Mouse (Mus musculus) midbrain, embryonic 13.5 days (tissue): ENCODE results near the gene Arid5a. TPM values are rescaled to one million over a fixed set of nuclear protein-coding genes. Genes with fewer than 3 reads are reported as not detected.

Experiments used
- ATAC-seq: fragments of 200-750 bp; cut with Nextera tagmentation; 2 replicates; pipeline ENCODE4 v1.8.0; 2017; ENCODE audit warnings: mild to moderate bottlenecking, moderate TSS enrichment, moderate library complexity
- H3K27ac ChIP-seq: fragments of 300-500 bp; sonication (generic); 2 replicates; pipeline ENCODE4 v1.5.1; 2015; ENCODE audit warnings: inconsistent platforms, mild to moderate bottlenecking, moderate library complexity
- H3K27me3 ChIP-seq: fragments of 300-500 bp; sonication (generic); 2 replicates; pipeline ENCODE4 v1.6.1; 2015; ENCODE audit warnings: mild to moderate bottlenecking, inconsistent platforms
- H3K36me3 ChIP-seq: fragments of 300-500 bp; sonication (generic); 2 replicates; pipeline ENCODE4 v1.6.1; 2015; ENCODE audit warnings: mild to moderate bottlenecking, inconsistent platforms
- H3K4me1 ChIP-seq: fragments of 300-500 bp; sonication (generic); replicated peaks from 2 replicates; pipeline ENCODE4 v1.6.1; 2015; ENCODE audit warnings: inconsistent platforms
- H3K4me2 ChIP-seq: fragments of 300-500 bp; sonication (generic); replicated peaks from 2 replicates; pipeline ENCODE4 v1.6.1; 2015; ENCODE audit warnings: moderate library complexity, mild to moderate bottlenecking, inconsistent platforms
- H3K4me3 ChIP-seq: fragments of 300-500 bp; sonication (generic); replicated peaks from 2 replicates; pipeline ENCODE4 v1.5.1; 2015; ENCODE audit warnings: mild to moderate bottlenecking, inconsistent platforms
- H3K9ac ChIP-seq: fragments of 300-500 bp; sonication (generic); replicated peaks from 2 replicates; pipeline ENCODE4 v1.6.1; 2015; ENCODE audit warnings: mild to moderate bottlenecking, inconsistent platforms
- H3K9me3 ChIP-seq: fragments of 300-500 bp; sonication (generic); 2 replicates; pipeline ENCODE4 v1.6.1; 2016; ENCODE audit warnings: mild to moderate bottlenecking, inconsistent platforms
- WGBS: fragments of 180-500 bp; shearing (Covaris S2); methylation state at CpG from one replicate; pipeline ENCODE4 v1.1.7; 2015; 5-methylcytosine and 5-hydroxymethylcytosine counted together
- polyA plus RNA-seq: library from polyadenylated mRNA; unstranded; fragments of >200 nt; fragmentation: Nextera tagmentation; extraction: Ambion mirVana; gene quantifications from 2 replicates; pipeline ENCODE4 v1.2.1, GENCODE M21; 2015

Gene Arid5a
- polyA plus RNA-seq, 1 experiment from 2014 or later = 2.4 TPM

DNA sequence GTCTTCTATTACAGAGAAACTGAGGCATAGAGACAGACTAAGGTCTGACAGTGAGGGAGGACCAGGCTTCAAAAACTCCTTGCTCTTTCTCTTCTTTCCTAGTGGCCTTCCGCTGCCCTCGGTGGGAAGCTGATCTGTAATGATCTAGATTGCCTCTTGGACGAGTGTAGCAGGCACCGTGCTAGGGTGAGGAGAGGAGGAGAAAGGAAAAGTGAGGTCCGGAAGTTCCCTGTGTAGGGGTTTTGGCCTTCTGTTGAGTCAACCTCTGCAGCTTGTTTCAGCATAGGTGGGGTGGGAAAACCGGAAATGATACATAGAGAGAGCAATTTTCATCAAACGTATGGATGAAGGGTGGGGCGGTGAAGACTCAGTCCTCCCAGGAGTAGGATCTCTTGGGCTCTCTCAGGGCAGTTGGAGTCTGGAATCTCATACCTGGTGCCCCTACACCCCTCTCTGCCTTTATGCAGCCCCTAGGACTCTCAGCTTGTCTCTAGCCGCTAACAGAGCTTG lies 1.5 kb downstream of the Arid5a start:
- Histone ChIP-seq H3K4me3 (no peak overlapping the region), H3K4me2 (peak overlapping the region; percentile 90), H3K4me1 (peaks cover 14% of the 10 kb centered on the region), H3K36me3 (no peaks in the 10 kb centered on the region), H3K27me3 (peaks cover 23% of the 10 kb centered on the region), H3K9ac (no peak overlapping the region), H3K27ac (no peak overlapping the region), H3K9me3 (no peaks in the 10 kb centered on the region)
- no peak for ATAC-seq
- 61% methylated on average over 9 of the region's 9 CpGs for WGBS

DNA sequence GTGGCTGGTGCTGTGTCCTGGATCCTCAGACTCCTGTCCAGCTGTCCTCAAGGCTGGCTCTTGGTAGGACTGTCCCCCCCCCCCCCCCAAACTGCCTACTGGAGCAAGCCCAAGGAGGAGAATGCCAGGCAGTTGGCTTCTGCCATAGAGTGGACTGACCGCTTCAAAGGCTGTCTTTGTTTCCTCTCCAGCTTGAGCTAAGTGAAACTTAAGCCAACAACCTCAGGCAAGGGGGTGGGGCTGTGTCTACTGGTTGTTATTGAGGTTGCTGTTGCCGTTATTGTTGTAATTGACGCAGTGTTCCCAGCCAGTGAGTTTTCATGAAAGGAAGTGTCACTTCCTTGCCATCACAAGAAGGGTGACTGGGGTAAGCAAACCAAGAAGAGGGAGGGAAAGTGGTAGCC lies 2.0 kb downstream of the Arid5a start:
- Histone ChIP-seq H3K27ac (no peak overlapping the region), H3K36me3 (no peaks in the 10 kb centered on the region), H3K9ac (no peak overlapping the region), H3K4me2 (peak overlapping the region; percentile 90; the same call in 1 of the 2 replicates), H3K9me3 (no peaks in the 10 kb centered on the region), H3K4me1 (peaks cover 14% of the 10 kb centered on the region), H3K4me3 (no peak overlapping the region), H3K27me3 (peaks cover 20% of the 10 kb centered on the region)
- no peak for ATAC-seq
- 16% methylated on average over 3 of the region's 3 CpGs for WGBS

GRCm38 (mm10) chr1:36314959-36315775 lies 7.6 kb downstream of the Arid5a start:
- WGBS = 92% methylated on average over 11 of the region's 11 CpGs

DNA sequence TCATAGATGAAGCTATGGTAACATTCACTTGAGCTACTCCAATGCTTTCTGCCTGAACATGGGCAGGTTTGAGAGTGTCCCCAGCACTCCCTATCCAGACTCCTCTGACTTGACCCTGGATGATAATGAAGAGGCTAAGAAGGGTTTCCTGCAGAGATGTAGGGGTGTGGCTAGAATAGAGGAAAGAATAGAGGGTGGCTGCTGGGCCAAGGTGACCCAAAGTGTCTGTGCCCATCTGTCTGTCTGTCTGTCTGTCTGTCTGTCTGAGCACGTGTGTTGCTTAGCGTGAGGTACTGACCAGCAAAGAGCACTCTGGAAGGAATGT lies 8.2 kb downstream of the Arid5a start:
- Histone ChIP-seq H3K9me3 (no peaks in the 10 kb centered on the region), H3K9ac (no peak overlapping the region), H3K36me3 (peaks cover 10% of the 10 kb centered on the region; the same call in 1 of the 2 replicates), H3K4me3 (no peak overlapping the region), H3K27me3 (no peaks in the 10 kb centered on the region), H3K4me2 (no peak overlapping the region), H3K27ac (no peak overlapping the region), H3K4me1 (no peaks in the 10 kb centered on the region)
- 76% methylated on average over 2 of the region's 2 CpGs for WGBS
- no peak for ATAC-seq

More at GRCm38 (mm10) chr1:36314959-36315775, 7.6 kb downstream of the Arid5a start:
- Histone ChIP-seq H3K36me3 (peaks cover 4% of the 10 kb centered on the region; the same call in 1 of the 2 replicates), H3K4me1 (no peaks in the 10 kb centered on the region), H3K4me3 (no peak overlapping the region), H3K27me3 (0 out of 2 replicates have a peak, but pooled peaks cover 2% of the 10 kb centered on the region), H3K27ac (no peak overlapping the region), H3K9ac (no peak overlapping the region), H3K9me3 (no peaks in the 10 kb centered on the region), H3K4me2 (no peak overlapping the region)
- no peak for ATAC-seq

DNA sequence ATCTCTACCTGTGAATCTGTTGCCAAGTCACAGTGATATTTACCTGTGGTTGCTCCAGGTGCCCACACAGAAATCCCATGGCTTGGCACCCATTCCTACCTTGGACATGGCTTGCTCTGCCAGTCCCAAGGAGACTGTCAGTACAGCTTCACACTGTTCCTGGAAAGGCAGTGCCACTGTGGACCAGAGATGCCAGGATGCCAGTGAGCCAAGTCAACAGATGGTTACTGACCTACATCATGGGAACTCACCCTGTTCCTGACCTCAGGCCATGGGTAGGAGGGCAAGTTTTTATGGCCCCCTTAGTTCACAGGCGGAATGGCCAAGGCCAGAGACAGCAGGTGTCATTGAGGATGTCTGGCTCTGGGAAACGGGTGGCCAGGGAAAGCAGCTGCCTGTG lies 13.6 kb downstream of the Arid5a start:
- WGBS = 87% methylated on average over 2 of the region's 2 CpGs
- Histone ChIP-seq H3K36me3 (peaks cover 16% of the 10 kb centered on the region), H3K4me2 (no peak overlapping the region), H3K27ac (no peak overlapping the region), H3K4me1 (no peaks in the 10 kb centered on the region), H3K27me3 (no peaks in the 10 kb centered on the region), H3K4me3 (no peak overlapping the region), H3K9ac (no peak overlapping the region), H3K9me3 (no peaks in the 10 kb centered on the region)
- ATAC-seq = no peak

- H3K4me1 ChIP-seq = no peaks in the 10 kb centered on the region
- H3K36me3 ChIP-seq = peaks cover 17% of the 10 kb centered on the region
- no peak overlapping the region for H3K4me3 ChIP-seq
- no peak overlapping the region for H3K27ac ChIP-seq
- 75% methylated on average over 11 of the region's 11 CpGs for WGBS
- no peak for ATAC-seq
- no peak overlapping the region for H3K4me2 ChIP-seq
- H3K27me3 ChIP-seq = no peaks in the 10 kb centered on the region
- no peak overlapping the region for H3K9ac ChIP-seq
- H3K9me3 ChIP-seq = no peaks in the 10 kb centered on the region
Measured at GRCm38 (mm10) chr1:36321829-36322573, 14.5 kb downstream of the Arid5a start.

DNA sequence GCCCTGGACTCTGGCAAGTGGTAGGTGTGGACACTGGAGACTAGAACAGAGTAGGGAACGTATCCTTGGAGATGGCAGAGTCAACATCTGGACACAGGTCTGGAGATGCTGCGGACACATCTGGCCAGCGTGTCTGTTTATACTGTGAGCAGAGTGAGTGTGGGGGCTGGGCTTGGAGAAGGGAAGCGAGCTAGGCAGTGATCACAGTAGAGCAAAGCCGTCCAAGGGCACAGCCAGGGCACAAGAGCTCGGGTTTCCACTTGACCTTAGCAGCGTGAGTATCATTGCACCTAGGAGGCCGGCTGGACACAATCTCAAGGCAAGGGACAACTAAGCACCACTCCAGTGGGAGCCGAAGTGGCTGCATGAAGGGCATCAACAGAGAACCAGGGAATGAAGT lies 15.5 kb downstream of the Arid5a start:
- H3K9ac ChIP-seq = no peak overlapping the region
- no peaks in the 10 kb centered on the region for H3K4me1 ChIP-seq
- H3K27me3 ChIP-seq = no peaks in the 10 kb centered on the region
- WGBS = 72% methylated on average over 9 of the region's 9 CpGs
- peaks cover 28% of the 10 kb centered on the region for H3K36me3 ChIP-seq
- no peak overlapping the region for H3K27ac ChIP-seq
- H3K4me3 ChIP-seq = no peak overlapping the region
- peak; percentile 18; the same call in 1 of the 2 replicates for ATAC-seq
- H3K9me3 ChIP-seq = no peaks in the 10 kb centered on the region
- H3K4me2 ChIP-seq = no peak overlapping the region

DNA sequence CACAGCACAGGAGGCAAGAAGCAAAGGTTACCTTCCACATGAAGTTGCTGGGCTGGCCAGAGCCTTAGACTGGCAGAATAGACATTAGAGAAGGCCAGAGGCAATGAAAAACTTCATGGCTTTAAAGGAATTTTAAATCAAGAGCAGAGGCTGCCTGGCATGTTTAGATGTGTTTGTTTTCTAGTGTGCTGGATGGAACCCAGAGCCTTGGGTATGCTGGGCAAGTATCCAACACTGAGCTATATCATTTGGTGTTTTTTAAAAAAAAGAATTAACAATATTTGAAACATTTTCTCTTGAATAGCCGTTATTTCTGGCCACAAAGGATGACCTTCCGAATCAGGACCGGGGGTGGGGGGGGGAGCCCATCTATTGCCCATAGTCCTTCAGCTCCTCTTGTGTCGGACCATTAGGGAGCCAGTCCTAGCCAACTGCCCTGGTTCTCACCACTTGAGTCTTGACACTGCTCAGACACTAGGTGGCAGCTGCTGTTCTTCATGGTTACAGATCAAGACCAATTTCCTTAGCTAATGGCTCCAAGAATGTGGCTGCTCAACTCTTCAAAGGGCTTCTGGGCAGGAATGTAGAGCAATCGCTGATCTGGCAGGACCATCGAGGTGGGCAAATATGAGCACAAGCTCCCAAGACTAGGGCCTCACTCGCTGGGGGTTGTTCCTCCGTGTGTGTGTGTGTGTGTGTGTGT lies 16.4 kb downstream of the Arid5a start:
- Histone ChIP-seq H3K9ac (no peak overlapping the region), H3K27me3 (no peaks in the 10 kb centered on the region), H3K27ac (no peak overlapping the region), H3K9me3 (no peaks in the 10 kb centered on the region), H3K36me3 (peaks cover 30% of the 10 kb centered on the region), H3K4me3 (no peak overlapping the region), H3K4me1 (no peaks in the 10 kb centered on the region), H3K4me2 (no peak overlapping the region)
- 59% methylated on average over 8 of the region's 8 CpGs for WGBS
- ATAC-seq = 0 out of 2 replicates have a peak, but pooled peaks have one; percentile 41

- Histone ChIP-seq H3K4me3 (no peak overlapping the region), H3K9ac (no peak overlapping the region), H3K4me2 (no peak overlapping the region), H3K9me3 (no peaks in the 10 kb centered on the region), H3K27ac (no peak overlapping the region), H3K36me3 (peaks cover 31% of the 10 kb centered on the region), H3K27me3 (no peaks in the 10 kb centered on the region), H3K4me1 (no peaks in the 10 kb centered on the region)
- ATAC-seq = no peak
- WGBS = 92% methylated on average over 2 of the region's 2 CpGs
Measured at GRCm38 (mm10) chr1:36325900-36326321, 18.4 kb downstream of the Arid5a start.

DNA sequence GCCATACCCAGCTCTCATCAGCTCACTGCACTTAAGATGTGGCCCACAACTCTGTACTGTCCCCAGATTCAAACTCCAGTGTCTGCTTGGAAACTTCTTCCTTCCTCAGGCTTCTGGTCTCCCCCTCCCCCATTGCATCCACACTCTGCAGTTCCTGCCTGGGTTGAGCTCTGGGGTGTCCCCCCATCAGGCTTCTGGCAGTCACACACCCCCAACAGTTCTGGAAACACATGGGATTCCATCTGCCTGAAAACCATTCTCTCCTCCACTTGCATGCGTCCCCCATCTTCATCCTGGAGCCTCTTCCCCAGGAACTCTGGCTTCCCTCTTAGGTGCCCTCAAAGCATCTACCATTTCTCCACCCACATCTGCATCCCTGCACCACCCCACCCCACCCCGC lies 19.3 kb downstream of the Arid5a start:
- Histone ChIP-seq H3K27ac (no peak overlapping the region), H3K4me2 (no peak overlapping the region), H3K9me3 (no peaks in the 10 kb centered on the region), H3K27me3 (no peaks in the 10 kb centered on the region), H3K36me3 (peaks cover 33% of the 10 kb centered on the region), H3K4me1 (no peaks in the 10 kb centered on the region), H3K9ac (no peak overlapping the region), H3K4me3 (no peak overlapping the region)
- no peak for ATAC-seq
- WGBS = 83% methylated on average over 2 of the region's 2 CpGs

DNA sequence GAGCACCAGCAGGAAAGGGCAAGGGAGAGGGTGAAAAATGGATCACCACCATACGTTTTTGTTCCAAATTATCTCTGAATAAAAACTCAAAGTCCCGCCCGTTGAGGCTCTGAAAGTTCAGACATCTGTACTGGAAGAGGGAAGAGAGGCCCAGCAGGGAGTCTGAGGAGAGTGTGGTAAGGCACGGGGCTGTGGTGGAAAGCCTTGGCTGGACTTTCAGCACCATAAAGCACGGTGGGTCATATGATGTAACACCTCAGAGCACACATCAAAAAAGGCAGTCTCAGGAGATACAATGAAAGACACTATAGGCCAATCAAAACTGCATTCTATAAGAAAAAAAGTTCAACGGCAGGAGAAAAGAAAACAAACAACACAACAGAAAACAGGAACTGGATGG lies 24.2 kb downstream of the Arid5a start:
- Histone ChIP-seq H3K4me1 (no peaks in the 10 kb centered on the region), H3K9ac (no peak overlapping the region), H3K27ac (no peak overlapping the region), H3K27me3 (no peaks in the 10 kb centered on the region), H3K9me3 (no peaks in the 10 kb centered on the region), H3K36me3 (peaks cover 56% of the 10 kb centered on the region), H3K4me3 (no peak overlapping the region), H3K4me2 (no peak overlapping the region)
- no peak for ATAC-seq
- WGBS = 78% methylated on average over 6 of the region's 6 CpGs
